Mouse (Mus musculus) gastrocnemius, postnatal 25 days (tissue): Measurements from ENCODE around the gene Olfr1260. TPM values are rescaled to one million over a fixed set of nuclear protein-coding genes. Genes with fewer than 3 reads are reported as not detected.

ENCODE experiments used
- DNase-seq: peaks from one replicate; pipeline ENCODE4 v3.0.0; 2022
- long read RNA-seq, 2 experiments: library from polyadenylated mRNA; stranded (forward); transcript quantifications; one replicate each; pipeline ENCODE4 v2.0.0; 2021
- total RNA-seq, 2 experiments: library from RNA; stranded (reverse); gene quantifications; 1 replicate in 1 of 2; 2 replicates in 1 of 2; pipeline ENCODE4 v1.2.3; 2021

The Olfr1260 gene
- not detected for total RNA-seq
- long read RNA-seq, experiment 1, result 0 reads
- long read RNA-seq, experiment 2, result 0 reads

GRCm38 (mm10) chr2:89974184-89974583, at the start of gene Olfr1260:
TSS of gene Olfr1260 (plus strand) at chr2:89974340.
- no peak for DNase-seq

GRCm38 (mm10) chr2:89927009-89927408, 47.1 kb upstream of the Olfr1260 start, which contains the start of gene Olfr1258:
TSS of gene Olfr1258 (plus strand) at chr2:89927309.
- DNase-seq, result no peak

- DNase-seq, result no peak
These were observed 25.6 kb upstream of the Olfr1260 start, which contains the start of gene Olfr1259 for GRCm38 (mm10) chr2:89948564-89948963. TSS of gene Olfr1259 (minus strand) at chr2:89948664.

- DNase-seq, result no peak
These were observed 3.6 kb downstream of the Olfr1260 start for GRCm38 (mm10) chr2:89977709-89978108.

GRCm38 (mm10) chr2:89990921-89991320, 16.8 kb downstream of the Olfr1260 start, which contains the start of gene Olfr1261:
TSS of gene Olfr1261 (plus strand) at chr2:89991221.
- no peak for DNase-seq

GRCm38 (mm10) chr2:89999845-90000244, 25.7 kb downstream of the Olfr1260 start, which contains the start of gene Olfr1262:
TSS of gene Olfr1262 (plus strand) at chr2:90000145.
- no peak for DNase-seq

- DNase-seq, result no peak
These were observed 37.7 kb downstream of the Olfr1260 start, which contains the start of gene Olfr1263 for GRCm38 (mm10) chr2:90011831-90012230. TSS of gene Olfr1263 (plus strand) at chr2:90012131.

- DNase-seq, result no peak
These were observed 51.3 kb downstream of the Olfr1260 start, which contains the start of gene Olfr1264 for GRCm38 (mm10) chr2:90025477-90025876. TSS of gene Olfr1264 (minus strand) at chr2:90025577.

Other genes starting within 250 kb of the Olfr1260 start
- gene Olfr1252, start 249.3 kb upstream of the Olfr1260 start, total RNA-seq, result not detected
- not detected for gene Olfr1253, start 217.2 kb upstream of the Olfr1260 start, total RNA-seq
- not detected for gene Olfr1254, start 180.7 kb upstream of the Olfr1260 start, total RNA-seq
- gene Olfr1255, start 162.3 kb upstream of the Olfr1260 start, total RNA-seq, result not detected
- gene Olfr1256, start 132.8 kb upstream of the Olfr1260 start, total RNA-seq, result not detected
- gene Olfr48, start 126.1 kb upstream of the Olfr1260 start, total RNA-seq, result not detected
- gene Olfr1257, start 95.9 kb upstream of the Olfr1260 start, total RNA-seq, result not detected
- not detected for gene Olfr1258, start 47.0 kb upstream of the Olfr1260 start, total RNA-seq
- not detected for gene Olfr1259, start 25.7 kb upstream of the Olfr1260 start, total RNA-seq
- not detected for gene Olfr1261, start 16.9 kb downstream of the Olfr1260 start, total RNA-seq
- not detected for gene Olfr1262, start 25.8 kb downstream of the Olfr1260 start, total RNA-seq
- gene Olfr1263, start 37.8 kb downstream of the Olfr1260 start, total RNA-seq, result not detected
- not detected for gene Olfr1264, start 51.2 kb downstream of the Olfr1260 start, total RNA-seq
- not detected for gene Olfr1265, start 61.0 kb downstream of the Olfr1260 start, total RNA-seq
- not detected for gene Olfr140, start 89.3 kb downstream of the Olfr1260 start, total RNA-seq
- gene Olfr1269, start 147.1 kb downstream of the Olfr1260 start, total RNA-seq, result not detected
- gene Olfr32, start 168.0 kb downstream of the Olfr1260 start, total RNA-seq, result not detected
- not detected for gene Olfr1270, start 178.8 kb downstream of the Olfr1260 start, total RNA-seq